Mouse (Mus musculus): ENCODE measurements around the gene Gm9999. TPM values are rescaled to one million over a fixed set of nuclear protein-coding genes. Genes with fewer than 3 reads are reported as not detected.
"Not testable (repeated sequence)": the region's sequence is repeated elsewhere in the genome, so short reads cannot be mapped to it uniquely, and the experiment has no call there.

Gm9999 gene
- polyA plus RNA-seq, 1 experiment, result not detected

- Histone ChIP-seq H3K27me3 (ENCODE audit: control insufficient read depth) (peaks cover 5% of the 10 kb centered on the region), H3K4me1 (ENCODE audit: control insufficient read depth) (peaks cover 11% of the 10 kb centered on the region), H3K36me3 (ENCODE audit: control insufficient read depth) (no peaks in the 10 kb centered on the region), H3K9me3 (ENCODE audit: control insufficient read depth, low read length) (no peaks in the 10 kb centered on the region), H3K4me3 (replicated peaks) (no peak overlapping the region)
- no peak for TF ChIP-seq TAL1 (IDR thresholded peaks at IDR 0.05; ENCODE audit: low read length)
- no peak for TF ChIP-seq GATA1 (IDR thresholded peaks at IDR 0.05; ENCODE audit: low read length)
Measured at GRCm38 (mm10) chr7:47020956-47021355, 37.6 kb downstream of the Gm9999 start.

GRCm38 (mm10) chr7:47022482-47022881 is 39.1 kb downstream of the Gm9999 start:
- Histone ChIP-seq H3K36me3 (ENCODE audit: control insufficient read depth) (no peaks in the 10 kb centered on the region), H3K9me3 (ENCODE audit: control insufficient read depth, low read length) (no peaks in the 10 kb centered on the region), H3K4me3 (replicated peaks) (no peak overlapping the region), H3K4me1 (ENCODE audit: control insufficient read depth) (peaks cover 5% of the 10 kb centered on the region), H3K27me3 (ENCODE audit: control insufficient read depth) (peaks cover 5% of the 10 kb centered on the region)
- TF ChIP-seq GATA1 (IDR thresholded peaks at IDR 0.05; ENCODE audit: low read length) (no peak), TAL1 (IDR thresholded peaks at IDR 0.05; ENCODE audit: low read length) (no peak)

- H3K27me3 ChIP-seq (ENCODE audit: control insufficient read depth), result peaks cover 5% of the 10 kb centered on the region
- H3K36me3 ChIP-seq (ENCODE audit: control insufficient read depth), result no peaks in the 10 kb centered on the region
- no peaks in the 10 kb centered on the region for H3K9me3 ChIP-seq (ENCODE audit: control insufficient read depth, low read length)
- TF ChIP-seq GATA1 (IDR thresholded peaks at IDR 0.05; ENCODE audit: low read length), result no peak
- TF ChIP-seq TAL1 (IDR thresholded peaks at IDR 0.05; ENCODE audit: low read length), result no peak
- H3K4me1 ChIP-seq (ENCODE audit: control insufficient read depth), result peaks cover 5% of the 10 kb centered on the region
- no peak overlapping the region for H3K4me3 ChIP-seq (replicated peaks)
Measured at GRCm38 (mm10) chr7:47023530-47023929, 40.1 kb downstream of the Gm9999 start.

- H3K36me3 ChIP-seq (ENCODE audit: control insufficient read depth), result no peaks in the 10 kb centered on the region
- TF ChIP-seq TAL1 (IDR thresholded peaks at IDR 0.05; ENCODE audit: low read length) (no peak), GATA1 (IDR thresholded peaks at IDR 0.05; ENCODE audit: low read length) (no peak)
- H3K9me3 ChIP-seq (ENCODE audit: control insufficient read depth, low read length), result no peaks in the 10 kb centered on the region
- peaks cover 5% of the 10 kb centered on the region for H3K27me3 ChIP-seq (ENCODE audit: control insufficient read depth)
- H3K4me3 ChIP-seq (replicated peaks), result no peak overlapping the region
- H3K4me1 ChIP-seq (ENCODE audit: control insufficient read depth), result peaks cover 5% of the 10 kb centered on the region
Measured at GRCm38 (mm10) chr7:47024454-47024853, 41.1 kb downstream of the Gm9999 start.

GRCm38 (mm10) chr7:47025429-47025828 is 42.0 kb downstream of the Gm9999 start:
- no peaks in the 10 kb centered on the region for H3K36me3 ChIP-seq (ENCODE audit: control insufficient read depth)

GRCm38 (mm10) chr7:47026899-47027298 is 43.5 kb downstream of the Gm9999 start:
- H3K27me3 ChIP-seq (ENCODE audit: control insufficient read depth); H3K36me3 ChIP-seq (ENCODE audit: control insufficient read depth); H3K4me1 ChIP-seq (ENCODE audit: control insufficient read depth); H3K4me3 ChIP-seq (replicated peaks); H3K9me3 ChIP-seq (ENCODE audit: control insufficient read depth, low read length): not testable (repeated sequence)

More at GRCm38 (mm10) chr7:47025429-47025828, 42.0 kb downstream of the Gm9999 start:
- Histone ChIP-seq H3K9me3 (ENCODE audit: control insufficient read depth, low read length) (no peaks in the 10 kb centered on the region), H3K4me1 (ENCODE audit: control insufficient read depth) (peaks cover 5% of the 10 kb centered on the region), H3K4me3 (replicated peaks) (no peak overlapping the region), H3K27me3 (ENCODE audit: control insufficient read depth) (peaks cover 5% of the 10 kb centered on the region)
- TF ChIP-seq TAL1 (IDR thresholded peaks at IDR 0.05; ENCODE audit: low read length) (no peak), GATA1 (IDR thresholded peaks at IDR 0.05; ENCODE audit: low read length) (no peak)

- H3K4me3 ChIP-seq (replicated peaks), result no peak overlapping the region
- no peaks in the 10 kb centered on the region for H3K9me3 ChIP-seq (ENCODE audit: control insufficient read depth, low read length)
- H3K4me1 ChIP-seq (ENCODE audit: control insufficient read depth), result no peaks in the 10 kb centered on the region
- H3K36me3 ChIP-seq (ENCODE audit: control insufficient read depth), result no peaks in the 10 kb centered on the region
- peaks cover 1% of the 10 kb centered on the region; the same call in 1 of the 2 replicates for H3K27me3 ChIP-seq (ENCODE audit: control insufficient read depth)
- no peak for TF ChIP-seq TAL1 (IDR thresholded peaks at IDR 0.05; ENCODE audit: low read length)
- no peak for TF ChIP-seq GATA1 (IDR thresholded peaks at IDR 0.05; ENCODE audit: low read length)
Measured at GRCm38 (mm10) chr7:47027520-47027919, 44.1 kb downstream of the Gm9999 start.

GRCm38 (mm10) chr7:47030517-47031193 is 47.3 kb downstream of the Gm9999 start:
- TF ChIP-seq GATA1 (IDR thresholded peaks at IDR 0.05; ENCODE audit: low read length) (no peak), TAL1 (IDR thresholded peaks at IDR 0.05; ENCODE audit: low read length) (no peak)
- no peaks in the 10 kb centered on the region for H3K27me3 ChIP-seq (ENCODE audit: control insufficient read depth)
- H3K36me3 ChIP-seq (ENCODE audit: control insufficient read depth), result no peaks in the 10 kb centered on the region
- H3K4me3 ChIP-seq (replicated peaks), result no peak overlapping the region
- H3K4me1 ChIP-seq (ENCODE audit: control insufficient read depth), result no peaks in the 10 kb centered on the region
- H3K9me3 ChIP-seq (ENCODE audit: control insufficient read depth, low read length), result no peaks in the 10 kb centered on the region

GRCm38 (mm10) chr7:47031371-47031770 is 48.0 kb downstream of the Gm9999 start:
- TF ChIP-seq GATA1 (IDR thresholded peaks at IDR 0.05; ENCODE audit: low read length) (no peak), TAL1 (IDR thresholded peaks at IDR 0.05; ENCODE audit: low read length) (no peak)
- no peaks in the 10 kb centered on the region for H3K36me3 ChIP-seq (ENCODE audit: control insufficient read depth)
- no peaks in the 10 kb centered on the region for H3K9me3 ChIP-seq (ENCODE audit: control insufficient read depth, low read length)
- no peak overlapping the region for H3K4me3 ChIP-seq (replicated peaks)
- no peaks in the 10 kb centered on the region for H3K27me3 ChIP-seq (ENCODE audit: control insufficient read depth)
- H3K4me1 ChIP-seq (ENCODE audit: control insufficient read depth), result no peaks in the 10 kb centered on the region
